Mouse (Mus musculus) erythroblast, embryonic 14.5 days (primary cell): ENCODE measurements around the gene Dennd4c.

Experiments used
- GATA1 ChIP-seq: IDR thresholded peaks from 2 replicates; pipeline ENCODE4 v1.6.1; 2012; ENCODE audit warnings: low read length, inconsistent platforms, mixed read lengths
- TAL1 ChIP-seq: IDR thresholded peaks from 3 replicates; pipeline ENCODE4 v1.6.1; 2012; ENCODE audit warnings: low read length, inconsistent platforms, mixed read lengths

- TF ChIP-seq GATA1: no peak
- TF ChIP-seq TAL1: no peak; the same call in 2 of the 3 replicates
Measured at GRCm38 (mm10) chr4:86864087-86864486, 115.7 kb downstream of the Dennd4c start.
